Mouse (Mus musculus): ENCODE results near the gene Scgb3a1.

Scgb3a1 gene

DNA sequence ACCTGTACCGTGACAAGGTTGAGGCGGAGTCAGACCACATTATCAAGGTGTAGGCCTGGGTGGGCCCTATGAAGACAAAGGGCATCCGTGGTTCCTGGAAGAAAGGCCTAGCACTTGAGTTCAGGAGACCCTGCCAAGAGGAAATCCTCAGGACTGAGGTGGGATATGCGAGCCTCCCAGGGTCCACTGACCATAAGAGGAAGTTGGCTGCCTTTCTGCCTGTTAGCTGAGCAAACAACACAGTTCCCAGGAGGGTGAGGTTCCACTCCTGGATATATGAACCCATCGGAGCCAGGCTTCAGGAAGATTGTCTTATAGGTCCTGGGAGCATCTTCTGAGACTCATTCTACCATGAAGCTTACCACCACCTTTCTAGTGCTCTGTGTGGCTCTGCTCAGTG lies at the start of gene Scgb3a1:
Gene Scgb3a1 (plus strand): TSS at position 301 of the 400 bp plus-strand sequence.
- no peak for DNase-seq

DNA sequence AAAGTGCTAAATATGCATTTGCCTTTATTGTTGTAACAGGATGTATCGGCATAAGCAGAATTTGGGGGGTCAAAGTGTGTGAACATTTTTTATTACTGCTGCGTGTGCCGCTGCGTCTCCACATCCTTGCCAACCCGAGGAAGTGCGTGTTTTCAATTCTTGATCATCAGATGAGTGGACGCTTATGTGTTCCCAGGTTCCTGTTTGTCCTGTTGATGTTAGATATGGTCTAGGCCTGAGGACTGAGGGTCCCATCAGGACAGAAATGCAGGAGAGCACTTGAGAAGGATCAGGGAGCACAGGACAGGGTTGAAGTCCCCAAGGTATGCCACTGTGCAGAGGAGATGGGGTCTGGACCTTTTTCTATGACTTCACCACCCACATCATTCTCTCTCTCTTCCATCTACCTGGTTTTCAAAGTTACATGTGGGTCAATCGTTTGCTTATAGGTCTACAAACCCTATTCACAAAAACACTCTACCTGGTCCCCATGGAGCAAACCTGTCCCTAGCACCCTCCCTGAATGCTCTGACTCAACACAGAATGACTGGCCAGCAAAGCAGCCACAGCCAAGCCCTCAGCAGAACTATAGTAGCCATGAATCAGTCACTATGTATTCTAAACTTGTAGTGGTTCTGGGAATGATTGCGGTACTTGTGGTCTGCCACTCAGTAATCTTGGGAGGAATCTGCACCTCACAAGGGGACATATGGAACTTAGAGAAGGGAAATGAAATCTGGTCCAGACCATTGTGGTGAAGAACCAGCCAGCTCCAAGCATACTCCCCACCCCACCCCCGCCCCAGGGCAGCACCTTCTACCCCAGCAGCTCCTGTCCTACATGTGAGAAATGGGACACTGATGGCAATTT lies 47.3 kb upstream of the Scgb3a1 start:
- no peak for DNase-seq

DNA sequence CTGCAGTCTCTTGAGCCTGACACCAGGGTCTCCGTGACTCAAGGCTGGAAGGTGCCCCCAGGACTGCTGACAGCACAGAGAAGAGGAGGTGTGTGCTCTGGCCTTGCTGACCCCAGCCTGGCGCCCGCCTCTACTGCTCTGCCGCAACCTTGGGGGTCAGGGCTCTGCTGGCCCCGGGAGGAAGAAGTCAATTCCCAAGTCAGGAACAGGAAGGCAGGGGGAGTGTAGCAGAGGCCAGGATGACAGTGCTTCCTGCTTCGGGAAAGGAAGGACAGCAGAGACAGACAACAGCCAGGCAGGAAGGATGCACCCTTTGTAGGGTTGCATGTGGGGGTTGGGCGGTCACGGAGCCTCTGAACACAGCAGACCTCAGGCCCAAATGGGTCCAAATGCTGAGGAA lies 44.9 kb upstream of the Scgb3a1 start:
- DNase-seq, result no peak

DNA sequence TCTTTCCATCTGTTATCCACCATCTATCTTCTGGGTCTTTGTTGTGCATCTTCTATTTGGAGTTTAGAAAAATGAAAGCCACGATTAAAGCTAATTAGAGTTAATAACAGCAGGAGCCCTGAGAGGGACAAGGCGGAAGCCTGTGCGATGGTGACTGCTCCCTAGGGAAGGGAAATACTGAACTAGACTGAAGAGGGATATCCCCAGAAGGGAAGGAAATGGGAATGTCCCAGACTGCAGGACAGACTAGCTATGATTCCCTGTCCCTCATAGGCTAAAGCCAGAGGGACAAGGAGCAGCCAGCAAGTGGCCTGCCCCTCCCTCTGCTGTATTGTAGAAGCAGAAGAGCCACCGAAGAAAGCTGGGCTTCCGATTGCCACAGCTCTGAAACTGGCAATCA lies 41.5 kb upstream of the Scgb3a1 start:
- DNase-seq, result no peak

DNA sequence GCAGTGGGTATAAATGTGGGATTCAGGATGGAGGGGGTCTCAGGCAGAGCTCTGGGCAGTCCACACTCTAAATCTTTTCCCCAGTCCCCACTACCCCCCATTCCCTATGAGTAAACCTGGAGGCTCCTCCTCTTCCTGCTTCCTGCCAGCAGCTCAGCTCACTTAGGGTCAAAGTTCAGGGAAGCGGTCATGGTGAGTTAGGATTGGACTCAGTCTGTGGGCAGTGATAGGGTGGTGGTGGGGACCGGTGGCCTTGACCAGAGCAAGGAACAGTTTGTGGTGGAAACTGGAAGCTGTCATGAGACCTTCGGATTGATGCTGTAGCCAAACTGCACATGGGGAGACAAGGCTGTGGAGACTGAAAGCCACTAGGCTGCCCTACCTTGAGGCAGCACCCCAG lies 39.3 kb upstream of the Scgb3a1 start:
- DNase-seq, result no peak

DNA sequence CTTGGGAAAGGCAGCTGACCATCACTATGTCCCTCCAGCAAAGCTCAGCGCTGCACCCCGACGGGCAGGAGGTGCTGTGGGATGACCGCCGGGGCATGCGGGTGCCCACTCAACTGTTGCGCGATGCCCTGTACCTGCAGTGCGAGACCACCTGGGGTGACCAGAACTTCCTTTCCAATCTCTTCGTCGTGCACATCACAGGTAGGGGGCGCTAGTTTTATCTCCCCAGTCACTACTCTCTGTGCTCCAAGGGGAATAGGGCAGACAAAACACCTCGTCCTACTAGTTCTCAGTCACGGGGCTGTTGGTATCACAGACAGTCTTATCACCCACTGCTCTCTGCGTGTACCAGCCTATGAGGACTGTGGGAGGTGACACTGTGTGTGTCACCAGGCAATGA lies 37.5 kb upstream of the Scgb3a1 start:
- DNase-seq, result no peak

DNA sequence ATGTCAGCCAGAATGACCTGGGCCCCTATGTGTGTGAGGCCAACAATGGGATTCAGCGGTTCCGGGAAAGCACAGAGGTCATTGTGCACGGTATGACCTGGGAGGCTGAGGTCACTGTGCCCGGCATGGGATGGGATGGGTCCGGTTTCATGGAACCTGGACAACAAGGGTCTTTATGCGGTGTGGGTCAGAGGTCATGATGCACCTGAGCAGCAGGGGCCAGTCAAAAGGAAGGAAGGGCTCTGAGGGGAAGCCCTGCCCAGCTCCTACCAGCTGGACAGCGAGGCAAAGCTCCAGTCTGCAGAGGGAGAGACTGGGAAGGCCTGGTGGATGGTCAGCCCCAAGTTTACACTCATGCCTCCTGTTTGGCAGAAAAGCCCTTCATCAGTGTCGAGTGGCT lies 36.7 kb upstream of the Scgb3a1 start:
- DNase-seq, result no peak

DNA sequence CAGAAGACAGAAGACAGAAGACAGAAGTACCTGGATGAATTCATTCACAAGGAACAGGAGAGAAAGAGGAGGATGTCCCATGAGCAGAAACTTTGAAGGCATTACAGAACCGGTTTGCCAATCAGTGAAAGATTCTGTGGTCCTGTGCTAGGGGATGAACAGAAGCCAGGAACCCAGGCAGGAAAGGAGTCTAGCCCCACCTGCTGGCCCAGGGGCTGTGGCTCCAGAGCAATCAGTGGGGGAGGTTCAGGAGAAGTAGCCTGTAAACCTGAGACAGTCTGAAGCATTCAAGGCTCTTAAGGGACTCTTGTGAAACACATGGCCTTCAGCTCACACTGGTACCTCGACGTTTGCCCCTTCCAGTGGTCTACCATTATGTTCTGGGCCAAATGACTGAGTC lies 32.3 kb upstream of the Scgb3a1 start:
- DNase-seq, result no peak

DNA sequence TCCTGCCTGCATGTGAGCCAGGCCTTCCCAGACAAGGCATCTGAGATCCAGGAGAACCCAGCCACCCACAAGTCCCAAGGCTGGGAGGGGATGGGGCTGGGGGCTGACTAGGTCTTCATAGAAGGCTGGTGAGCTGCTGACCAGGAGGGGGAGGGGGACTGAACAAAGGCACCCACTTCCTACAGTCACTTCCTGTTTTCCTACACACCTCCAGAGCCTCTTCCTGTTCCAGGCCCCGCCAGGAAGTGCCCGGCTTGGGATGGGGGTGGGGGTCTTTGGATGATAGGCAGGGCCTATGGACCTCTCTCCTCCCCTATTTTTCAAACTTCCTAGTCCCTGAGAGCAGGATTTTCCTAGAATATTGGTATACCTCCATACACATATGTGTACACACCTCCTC lies 31.2 kb upstream of the Scgb3a1 start:
- no peak for DNase-seq

DNA sequence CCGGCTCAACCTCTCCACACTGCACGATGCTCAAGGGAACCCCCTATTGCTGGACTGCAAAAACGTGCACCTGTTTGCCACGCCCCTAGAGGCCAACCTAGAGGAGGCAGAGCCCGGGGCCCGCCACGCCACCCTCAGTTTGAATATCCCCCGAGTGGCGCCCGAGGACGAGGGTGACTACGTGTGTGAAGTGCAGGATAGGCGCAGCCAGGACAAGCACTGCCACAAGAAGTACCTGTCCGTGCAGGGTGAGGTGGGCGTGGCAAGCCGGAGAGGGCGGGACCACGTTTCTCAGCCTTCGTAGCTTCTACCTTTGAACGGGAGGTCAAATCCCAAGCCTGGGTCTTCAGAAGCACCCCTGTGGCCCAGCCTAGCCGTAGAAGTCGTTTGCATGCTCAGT lies 29.3 kb upstream of the Scgb3a1 start:
- DNase-seq, result no peak

DNA sequence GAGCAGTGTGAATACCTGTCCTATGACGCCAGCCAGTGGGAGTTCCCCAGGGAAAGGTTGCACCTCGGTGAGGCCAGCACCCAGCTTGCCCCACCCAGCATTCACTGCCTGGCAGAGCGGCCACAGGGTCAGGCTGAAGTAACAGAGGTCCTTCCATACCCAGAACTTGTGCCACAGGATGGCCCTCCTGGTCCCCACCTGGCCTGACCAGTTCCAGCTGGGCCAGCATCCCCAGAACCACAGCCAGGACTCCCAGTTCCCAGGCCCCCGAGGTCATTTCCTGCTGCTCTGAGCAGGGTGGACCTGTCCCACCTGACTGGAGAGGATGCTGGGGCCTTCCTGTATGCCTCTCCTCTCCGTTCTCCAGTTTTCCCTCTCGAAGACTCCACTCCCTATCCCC lies 27.7 kb upstream of the Scgb3a1 start:
- DNase-seq, result no peak

DNA sequence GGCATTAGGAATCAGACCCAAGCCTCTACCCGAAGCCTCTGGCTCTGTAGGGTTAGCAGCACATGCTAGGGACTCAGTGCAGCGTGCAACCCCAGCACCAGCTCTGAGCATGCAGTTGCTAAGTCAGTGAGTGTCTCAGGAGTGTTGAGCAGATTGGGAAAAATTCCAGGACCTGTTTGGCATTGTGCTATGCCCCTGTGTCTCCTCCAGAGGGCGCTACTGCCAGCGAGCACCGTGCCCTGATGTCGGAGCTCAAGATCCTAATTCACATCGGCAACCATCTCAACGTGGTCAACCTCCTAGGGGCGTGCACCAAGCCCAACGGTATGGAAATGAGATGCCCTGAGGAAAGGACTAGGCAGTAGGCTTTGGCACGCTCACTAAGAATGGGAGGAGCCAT lies 27.0 kb upstream of the Scgb3a1 start:
- DNase-seq, result no peak

DNA sequence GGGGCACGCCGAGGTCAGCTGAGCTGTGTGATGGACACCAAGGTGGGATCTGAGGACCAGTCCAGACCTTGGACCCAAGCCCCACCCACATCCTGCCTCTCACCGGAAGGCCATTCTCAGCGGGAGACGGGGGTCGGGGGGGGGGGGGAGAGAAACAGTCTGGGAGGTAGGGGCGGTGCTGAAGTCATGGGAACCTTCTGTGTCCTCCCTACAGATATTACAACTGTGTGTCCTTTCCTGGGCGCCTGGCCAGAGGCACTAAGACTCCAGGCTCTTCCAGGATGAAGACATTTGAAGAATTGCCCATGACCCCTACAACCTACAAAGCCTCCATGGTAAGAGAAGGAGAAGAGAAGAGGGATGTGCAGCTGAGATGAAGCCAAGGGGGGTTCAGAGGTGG lies 17.7 kb upstream of the Scgb3a1 start:
- no peak for DNase-seq

DNA sequence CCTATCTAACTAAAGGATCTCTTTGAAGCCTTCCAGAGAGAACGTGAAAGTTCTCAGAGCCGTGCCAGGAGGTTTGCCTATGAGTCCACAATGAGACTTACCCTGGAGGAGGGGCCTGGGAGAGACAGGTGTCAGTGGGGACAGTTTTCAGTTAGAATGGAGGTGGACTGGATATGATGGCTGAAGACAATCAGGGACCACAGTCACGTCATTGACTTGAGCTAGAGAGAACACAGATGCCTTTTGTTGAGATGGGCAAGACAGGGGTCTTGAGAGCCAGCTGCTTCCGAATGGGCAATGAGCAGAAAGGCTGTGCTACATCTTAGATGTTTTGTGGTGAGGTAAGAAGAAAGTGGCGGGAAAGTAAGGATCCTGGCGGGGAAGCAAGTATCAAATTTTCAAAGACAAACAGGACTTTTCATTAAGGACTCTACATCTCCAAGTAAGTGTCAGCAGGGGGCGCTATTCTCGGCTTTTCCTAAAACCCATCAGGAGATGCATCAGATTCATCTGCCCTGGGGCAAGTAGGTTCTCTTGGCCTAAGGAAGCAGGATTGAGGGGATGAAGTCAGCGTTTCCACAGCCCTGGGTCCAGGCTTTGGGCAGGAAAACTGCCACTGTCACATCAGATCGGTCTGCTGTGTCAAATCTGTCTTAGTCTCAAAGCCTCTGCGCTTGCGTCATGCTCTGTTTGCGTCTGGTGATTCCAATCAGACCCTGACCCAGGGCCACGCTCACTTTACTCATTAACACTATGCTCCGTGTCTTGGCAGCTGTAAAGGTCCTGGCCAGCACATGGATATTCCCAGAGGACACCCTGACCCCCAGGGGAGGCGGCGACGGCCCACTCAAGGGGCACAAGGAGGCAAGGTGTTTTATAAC lies 13.1 kb upstream of the Scgb3a1 start:
- DNase-seq, result peak; percentile 12

DNA sequence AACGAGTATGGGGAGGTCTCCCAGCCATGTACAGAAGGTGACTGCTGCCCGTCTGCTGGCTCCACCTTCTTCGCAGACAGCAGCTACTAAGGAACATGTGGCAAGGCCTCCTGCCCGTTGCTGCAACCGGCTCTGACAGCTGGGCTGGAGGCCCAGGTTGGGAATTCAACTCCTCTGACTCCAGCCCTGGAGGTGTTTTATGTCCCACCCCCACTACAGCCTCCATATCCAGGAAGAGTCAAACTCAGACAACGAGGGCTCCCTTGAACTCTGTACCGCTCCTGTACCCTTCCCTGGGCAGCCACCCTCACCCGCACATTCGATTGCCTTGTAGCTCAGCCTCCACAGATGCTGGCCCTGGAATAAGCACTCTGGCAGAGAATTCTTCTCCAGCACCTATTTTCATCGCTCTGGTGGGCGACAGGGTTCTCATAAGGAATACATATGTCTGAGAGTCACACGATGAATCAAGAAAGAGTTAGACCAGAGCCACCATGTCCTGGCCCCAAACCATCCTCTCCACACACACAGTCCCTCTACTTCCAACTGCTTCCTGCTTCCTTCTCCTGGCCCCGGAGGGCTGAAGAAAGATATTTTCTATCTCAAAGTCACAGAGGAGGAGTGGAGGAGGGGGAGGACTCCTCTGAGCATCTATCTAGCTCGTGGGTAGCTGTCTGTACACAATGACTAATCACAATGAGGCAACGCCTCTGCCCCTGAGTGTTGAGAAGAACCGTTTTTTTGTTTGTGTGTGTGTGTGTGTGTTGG lies 12.2 kb upstream of the Scgb3a1 start:
- DNase-seq, result no peak

DNA sequence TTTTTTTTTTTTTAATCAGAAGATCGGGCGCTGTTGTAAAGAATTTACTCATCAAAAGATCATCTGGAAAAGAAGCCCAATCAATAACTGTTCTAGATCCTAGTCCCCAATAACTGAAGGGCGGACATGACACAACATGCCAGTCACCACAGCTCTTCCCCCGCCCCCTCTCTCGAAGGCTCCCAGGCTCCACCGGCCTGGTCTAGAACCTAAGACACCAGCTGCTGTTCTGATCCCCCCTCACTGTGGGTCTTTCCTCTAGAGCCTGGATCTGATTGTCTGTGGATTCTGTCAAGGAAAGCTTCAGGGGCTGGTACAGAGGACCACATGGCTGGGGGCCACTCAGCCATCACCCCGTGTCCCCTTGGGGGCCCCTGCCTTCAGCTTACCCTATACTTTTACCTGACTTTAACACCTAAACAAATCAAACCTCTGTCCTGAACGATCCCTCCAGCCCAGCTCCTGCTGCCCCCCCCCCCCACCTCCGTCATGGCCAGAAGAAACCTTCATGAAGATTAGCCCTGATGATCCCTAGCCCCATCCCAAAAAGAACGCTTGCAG lies 11.6 kb upstream of the Scgb3a1 start:
- DNase-seq, result no peak

DNA sequence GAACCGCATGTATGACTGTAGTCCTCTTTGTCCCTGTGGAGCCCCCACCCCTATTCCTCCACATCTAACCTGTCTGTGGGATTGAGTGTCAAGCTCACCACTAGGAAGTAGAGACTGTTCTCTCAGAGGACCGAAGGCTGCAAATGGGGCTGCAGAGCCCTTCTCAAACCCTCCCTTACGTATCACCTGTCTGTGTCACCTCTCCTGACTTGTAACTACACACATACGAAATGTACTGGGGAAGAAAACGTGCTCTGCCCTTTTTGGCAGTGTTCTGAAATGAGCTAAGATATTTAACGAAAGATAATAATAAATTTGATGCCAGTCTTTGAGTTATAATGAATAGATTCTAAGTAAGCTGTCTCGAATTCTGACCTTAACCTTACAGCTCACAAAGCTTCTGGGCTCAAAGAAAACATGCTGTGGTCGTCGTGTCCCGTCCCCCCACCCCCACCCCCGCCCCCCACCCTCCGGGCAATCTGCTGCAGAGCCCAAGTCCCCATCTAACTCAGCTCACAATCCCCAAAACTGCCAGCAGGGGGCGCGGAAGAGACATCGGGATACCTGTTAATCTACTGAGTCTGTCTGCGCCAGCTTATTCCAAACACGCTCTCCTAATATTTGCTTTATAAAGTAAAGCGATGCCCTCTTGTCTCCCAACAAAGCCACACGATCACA lies 10.9 kb upstream of the Scgb3a1 start:
- peak; percentile 72 for DNase-seq

DNA sequence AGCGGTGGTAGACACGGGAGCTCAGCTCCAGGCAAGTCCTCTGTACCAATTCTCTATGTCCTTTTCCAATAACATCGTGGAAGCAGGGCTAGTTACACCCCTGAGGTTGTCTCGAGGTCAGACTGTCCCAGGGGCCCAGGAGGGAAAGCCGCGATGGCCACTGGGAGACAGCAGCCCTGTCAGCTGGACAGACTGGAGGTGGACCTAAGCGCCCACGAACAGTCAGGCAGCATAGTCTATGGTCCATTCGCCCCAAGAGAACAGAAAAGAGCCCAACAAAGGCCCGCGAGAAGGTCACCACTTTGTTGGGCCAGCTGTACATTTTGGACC lies 10.4 kb upstream of the Scgb3a1 start:
- DNase-seq, result no peak

DNA sequence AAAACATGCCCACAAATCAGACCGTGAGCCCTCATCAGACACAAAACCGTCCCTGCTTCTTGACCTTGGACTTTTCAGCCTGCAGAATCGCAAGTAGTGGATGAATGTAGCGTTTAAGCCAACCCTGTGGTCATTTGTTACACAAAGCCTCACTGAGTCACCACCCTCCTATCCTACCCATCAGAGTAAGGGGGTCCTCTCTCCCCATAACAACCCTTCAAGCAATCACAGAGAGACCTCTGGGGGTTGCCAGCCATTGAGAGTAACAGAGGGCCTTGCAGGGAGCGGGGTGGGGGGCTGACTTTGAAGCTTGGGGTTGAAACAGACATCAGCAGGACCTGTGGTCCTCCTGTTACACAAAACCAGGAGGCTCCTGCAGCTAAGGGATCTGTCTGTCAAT lies 8.8 kb upstream of the Scgb3a1 start:
- no peak for DNase-seq

DNA sequence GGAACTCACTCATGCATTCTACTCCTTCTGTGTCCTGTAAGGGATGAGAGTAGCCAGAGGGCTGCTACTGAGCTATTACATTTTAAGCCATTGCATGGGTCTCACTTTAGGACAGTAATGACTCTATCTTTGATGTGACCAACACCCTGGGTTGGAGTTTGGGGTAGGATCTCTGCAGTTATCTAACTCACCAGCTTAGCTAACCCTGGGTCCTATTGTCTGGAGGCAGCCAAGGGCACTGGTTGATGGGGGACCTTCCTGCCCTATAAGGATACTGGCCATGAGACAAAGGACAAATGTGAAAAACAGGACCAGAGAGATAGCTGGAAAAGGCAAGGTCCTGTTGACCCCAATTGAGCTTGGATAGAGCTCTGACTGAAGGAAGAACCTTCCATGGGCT lies 7.9 kb upstream of the Scgb3a1 start:
- DNase-seq, result no peak

DNA sequence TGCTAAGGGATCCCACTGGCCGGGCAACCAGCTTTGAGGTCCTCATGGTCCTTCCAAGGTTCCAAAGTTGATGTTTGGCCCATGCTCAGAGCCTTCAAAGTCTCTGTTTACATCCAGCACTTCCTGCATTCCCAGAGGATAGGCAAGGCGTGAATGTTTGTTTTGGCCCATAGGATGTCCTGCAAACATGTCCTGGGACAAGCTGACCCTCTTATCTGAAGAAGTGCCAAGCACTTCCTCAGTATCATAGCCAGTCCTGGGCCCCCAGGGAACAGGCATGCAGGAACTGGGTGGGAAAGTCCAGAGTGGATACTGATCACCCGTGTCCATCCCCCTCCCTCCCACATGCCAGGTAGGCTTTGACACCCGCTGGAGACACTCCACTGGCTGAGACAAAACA lies 5.3 kb upstream of the Scgb3a1 start:
- no peak for DNase-seq

DNA sequence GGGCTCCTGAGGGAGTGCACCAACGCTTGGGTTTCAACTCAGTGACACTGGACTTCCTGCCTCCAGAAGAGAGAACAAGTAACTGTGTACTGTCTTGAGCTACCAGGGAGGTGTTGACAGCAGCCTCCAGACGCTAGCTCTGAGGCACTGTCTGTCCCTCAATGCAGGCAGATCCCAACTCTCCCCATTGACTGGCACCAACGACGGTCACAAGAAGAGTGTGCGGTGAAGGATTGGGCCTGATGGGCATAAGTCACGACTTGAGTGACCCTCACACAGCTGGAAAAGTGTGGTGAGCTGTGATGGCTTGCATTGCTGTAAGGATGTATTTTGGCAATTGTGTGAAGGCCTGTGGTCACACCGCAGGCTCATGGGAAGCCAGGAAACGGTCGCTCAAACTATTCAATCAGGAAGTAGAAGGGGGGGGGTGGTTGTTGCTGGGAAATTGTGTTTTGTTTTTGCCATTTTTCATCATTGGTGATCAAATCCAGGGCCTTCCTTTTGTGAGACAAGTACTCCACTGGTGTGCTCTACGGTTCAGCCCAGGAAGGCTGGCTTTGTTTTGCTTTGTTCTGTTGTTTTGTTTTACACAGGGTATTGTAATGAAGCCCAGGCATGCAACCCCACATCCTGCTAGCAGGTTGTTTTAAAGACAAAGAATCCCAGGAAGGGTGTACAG lies 4.5 kb upstream of the Scgb3a1 start:
- DNase-seq, result no peak
